Mouse (Mus musculus) fibroblast of lung, adult 2 months (primary cell): ENCODE data around the gene Pdxdc1.
"Not testable (repeated sequence)": the region's sequence is repeated elsewhere in the genome, so short reads cannot be mapped to it uniquely, and the experiment has no call there.

Source experiments
- DNase-seq: peaks from one replicate; pipeline ENCODE4 v3.0.0-alpha.2; 2011; ENCODE audit warnings: low read depth

Pdxdc1 gene

GRCm38 (mm10) chr16:13902888-13903483 lies at the start of gene Pdxdc1, which contains the start of gene Mpv17l:
TSS of gene Pdxdc1 (minus strand) at chr16:13903131.
TSS of gene Mpv17l (plus strand) at chr16:13903161.
- DNase-seq: peak; percentile 93

DNA sequence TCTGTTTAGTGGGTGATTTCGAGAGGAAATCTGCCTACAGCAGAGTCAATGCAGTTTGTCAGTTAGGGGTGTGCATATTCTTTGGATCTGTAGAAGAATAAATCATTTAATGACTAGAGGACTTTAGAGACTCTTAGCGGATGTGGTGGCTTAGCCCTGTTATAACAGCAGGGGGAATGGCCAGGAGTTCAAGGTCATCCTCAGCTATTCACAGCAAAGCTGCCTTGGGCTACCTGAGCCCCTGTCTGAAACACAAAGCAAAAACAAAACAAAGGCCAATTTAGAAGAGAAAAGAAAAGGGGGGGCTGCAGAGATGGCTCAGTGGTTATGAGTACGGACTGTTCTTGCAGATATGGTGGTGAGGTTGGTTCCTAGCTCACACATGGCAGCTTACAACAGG lies 48.3 kb upstream of the Pdxdc1 start:
- DNase-seq: no peak

DNA sequence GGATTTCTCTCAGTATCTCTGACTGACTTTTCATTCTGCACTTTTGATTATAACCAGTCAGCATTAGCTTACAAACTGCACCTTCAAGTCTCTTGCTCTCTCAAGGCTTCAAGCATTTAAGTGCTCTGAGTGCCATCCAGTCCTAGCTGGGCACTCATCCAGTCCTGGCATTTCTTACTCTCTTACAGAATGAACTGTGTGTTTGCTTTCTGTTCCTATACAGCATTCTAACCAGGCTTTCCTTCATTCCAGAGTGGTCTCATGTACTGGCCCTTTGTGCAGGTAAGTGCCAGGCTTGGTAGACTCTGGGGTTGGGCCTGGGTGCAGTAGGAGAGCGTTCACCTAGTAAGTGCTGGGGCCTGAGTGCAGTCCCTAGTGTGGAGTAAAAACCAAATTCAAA lies 43.4 kb upstream of the Pdxdc1 start:
- DNase-seq: no peak

GRCm38 (mm10) chr16:13945153-13945552 lies 42.2 kb upstream of the Pdxdc1 start:
- peak; percentile 17 for DNase-seq

DNA sequence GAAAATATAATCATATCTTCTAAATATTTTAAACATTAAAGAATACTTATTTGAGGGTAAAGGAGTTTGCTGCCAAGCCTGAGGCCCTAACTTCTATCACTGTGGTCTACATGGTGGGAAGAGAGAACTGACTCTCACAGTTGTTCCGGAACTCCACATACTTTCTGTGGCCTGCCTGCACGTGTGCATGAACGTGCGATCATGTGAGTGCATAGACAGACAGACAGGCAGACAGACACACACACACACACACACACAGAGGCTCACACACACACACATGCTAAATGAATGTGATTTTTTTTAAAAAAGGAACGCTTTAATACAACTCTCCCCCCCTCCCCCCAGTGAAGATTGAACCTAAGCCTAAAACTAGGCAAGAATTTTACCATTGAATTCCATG lies 41.8 kb upstream of the Pdxdc1 start:
- no peak for DNase-seq

GRCm38 (mm10) chr16:13944178-13944577 lies 41.2 kb upstream of the Pdxdc1 start:
- no peak for DNase-seq

- no peak for DNase-seq
Observed at GRCm38 (mm10) chr16:13940847-13941395, 38.0 kb upstream of the Pdxdc1 start.

DNA sequence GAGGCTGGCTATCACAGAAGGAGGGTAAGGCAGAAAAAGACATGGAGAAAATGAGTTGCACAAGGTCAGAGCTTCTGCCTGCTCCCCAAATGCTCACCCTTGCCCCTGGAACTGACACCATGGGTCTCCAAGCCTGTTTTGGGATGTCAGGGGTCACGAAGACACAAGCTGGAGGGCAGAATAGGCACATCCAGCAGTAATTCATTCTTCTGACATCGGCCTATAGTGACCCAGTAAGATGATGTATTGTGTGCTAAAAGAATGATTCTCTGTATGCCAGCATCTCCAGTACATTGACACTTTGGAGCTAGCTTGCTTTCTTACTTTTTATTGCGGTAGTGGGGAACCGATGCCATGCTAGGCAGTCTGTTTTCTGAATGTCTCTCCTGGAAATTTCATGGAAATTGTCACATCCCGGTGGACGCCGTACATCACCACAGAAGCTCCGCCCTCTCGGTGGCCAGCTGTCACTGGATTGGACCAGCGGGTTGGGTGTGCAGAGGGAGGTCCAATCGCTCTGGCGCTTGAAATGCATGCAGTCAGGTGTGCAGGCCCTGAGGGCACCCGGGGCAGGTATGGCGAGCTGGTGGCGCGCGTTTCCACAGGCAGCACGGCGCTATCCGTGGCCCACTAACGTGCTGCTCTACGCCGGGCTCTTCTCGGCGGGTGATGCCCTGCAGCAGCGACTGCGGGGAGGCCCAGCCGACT lies 37.4 kb upstream of the Pdxdc1 start:
- no peak for DNase-seq

- no peak for DNase-seq
Observed at GRCm38 (mm10) chr16:13927456-13928075, 24.6 kb upstream of the Pdxdc1 start.

GRCm38 (mm10) chr16:13922966-13923365 lies 20.0 kb upstream of the Pdxdc1 start:
- not testable (repeated sequence) for DNase-seq

DNA sequence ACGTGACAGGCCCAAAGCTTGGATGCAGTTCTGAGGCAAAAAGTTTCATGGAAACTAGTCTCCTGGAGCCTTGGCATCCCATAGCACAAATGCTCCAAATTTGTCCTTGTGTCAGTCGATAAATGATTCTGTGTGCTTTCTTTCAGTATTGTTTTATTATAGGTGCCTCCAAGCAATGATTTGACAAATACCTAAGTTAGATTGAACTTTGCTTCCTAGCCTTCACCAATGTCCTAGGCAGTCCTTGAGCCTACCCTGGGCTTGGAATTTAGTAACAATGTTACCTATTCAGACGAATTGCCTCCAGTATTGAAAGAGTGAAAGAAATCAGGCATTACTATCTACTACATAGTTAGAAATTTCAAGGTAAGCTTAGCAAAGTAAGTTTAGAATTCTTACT lies 19.6 kb upstream of the Pdxdc1 start:
- DNase-seq: not testable (repeated sequence)

GRCm38 (mm10) chr16:13921781-13922180 lies 18.9 kb upstream of the Pdxdc1 start:
- no peak for DNase-seq

- no peak for DNase-seq
Observed at GRCm38 (mm10) chr16:13921063-13921462, 18.1 kb upstream of the Pdxdc1 start.

- DNase-seq: no peak
Observed at GRCm38 (mm10) chr16:13920093-13920492, 17.2 kb upstream of the Pdxdc1 start.

DNA sequence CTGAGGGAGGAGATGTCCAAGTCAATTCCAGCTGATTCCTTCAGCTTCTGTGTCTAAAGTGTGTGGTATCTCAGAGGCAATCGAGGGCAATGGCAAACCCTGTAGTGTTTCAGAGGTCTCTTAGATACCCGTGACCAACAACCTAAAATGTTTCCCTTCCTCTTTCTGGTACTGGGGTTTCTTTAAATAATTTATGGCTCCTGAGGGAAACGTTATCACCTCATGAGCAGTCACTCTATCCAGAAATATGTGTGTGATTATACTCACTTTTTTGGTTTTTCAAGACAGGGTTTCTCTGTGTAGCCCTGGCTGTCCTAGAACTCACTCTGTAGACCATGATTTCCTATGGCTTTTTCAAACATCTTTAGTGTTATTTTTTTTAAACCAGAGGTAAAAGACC lies 4.4 kb upstream of the Pdxdc1 start:
- no peak for DNase-seq

DNA sequence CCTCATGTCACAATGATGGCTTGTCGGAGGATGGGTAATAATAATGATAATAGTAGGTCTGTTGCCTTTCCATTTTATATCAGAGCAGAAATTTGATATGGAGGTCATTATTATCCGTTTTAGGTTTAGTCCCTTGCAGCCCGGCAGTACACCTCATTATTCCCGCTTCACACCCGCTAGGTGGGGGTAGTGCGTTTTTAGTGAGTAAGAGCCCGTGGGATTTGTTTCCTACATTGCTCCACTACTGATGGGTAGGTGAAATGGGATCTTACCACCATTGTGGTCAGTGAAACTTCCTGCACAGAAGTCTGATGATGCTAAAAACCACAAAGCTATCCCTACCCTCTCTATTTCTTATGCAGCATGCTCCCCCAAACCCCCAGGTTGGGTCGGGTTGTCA lies 557 bp upstream of the Pdxdc1 start:
- peak; percentile 89 for DNase-seq

DNA sequence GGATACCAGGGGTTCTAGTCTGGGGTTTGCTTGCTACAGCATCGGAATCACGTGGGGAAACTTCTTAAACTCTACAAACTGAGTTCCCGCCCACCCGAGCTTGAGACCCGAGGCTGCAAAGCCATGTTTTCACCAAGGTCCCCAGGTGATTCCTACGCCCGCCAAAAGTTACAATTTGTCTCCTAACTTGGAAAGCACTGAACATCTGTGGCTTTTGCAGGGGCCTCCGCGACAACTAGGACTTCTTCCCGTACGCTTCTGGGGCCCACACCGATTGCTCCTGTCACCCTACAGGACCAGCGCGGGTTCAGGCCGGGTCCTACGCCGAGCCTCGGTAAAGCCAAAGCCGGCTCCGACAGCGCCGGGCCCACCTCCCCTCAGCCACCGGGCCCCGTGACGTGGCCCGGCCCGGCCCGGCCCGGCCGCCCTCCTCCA lies 517 bp downstream of the Pdxdc1 start:
- no peak for DNase-seq

- no peak for DNase-seq
Observed at GRCm38 (mm10) chr16:13898981-13899380, 4.0 kb downstream of the Pdxdc1 start.

DNA sequence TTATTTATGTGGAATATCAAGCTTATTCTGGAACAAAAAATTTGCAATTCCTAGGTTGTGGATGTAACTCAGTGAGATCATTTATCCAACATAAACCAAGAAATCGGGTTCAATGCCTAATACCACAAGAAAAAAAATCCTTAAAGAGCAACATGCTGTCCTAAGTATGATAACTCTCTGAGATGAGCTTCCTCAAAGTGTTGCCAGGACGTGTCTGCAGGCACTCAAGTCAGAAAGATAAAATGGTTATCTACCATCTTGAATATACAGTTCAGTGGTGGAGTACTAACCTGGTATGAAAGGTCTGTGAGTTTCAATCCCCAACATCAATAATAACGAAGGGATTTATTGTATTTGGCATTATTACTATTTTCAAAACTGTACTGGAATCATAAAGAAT lies 6.6 kb downstream of the Pdxdc1 start:
- no peak for DNase-seq

DNA sequence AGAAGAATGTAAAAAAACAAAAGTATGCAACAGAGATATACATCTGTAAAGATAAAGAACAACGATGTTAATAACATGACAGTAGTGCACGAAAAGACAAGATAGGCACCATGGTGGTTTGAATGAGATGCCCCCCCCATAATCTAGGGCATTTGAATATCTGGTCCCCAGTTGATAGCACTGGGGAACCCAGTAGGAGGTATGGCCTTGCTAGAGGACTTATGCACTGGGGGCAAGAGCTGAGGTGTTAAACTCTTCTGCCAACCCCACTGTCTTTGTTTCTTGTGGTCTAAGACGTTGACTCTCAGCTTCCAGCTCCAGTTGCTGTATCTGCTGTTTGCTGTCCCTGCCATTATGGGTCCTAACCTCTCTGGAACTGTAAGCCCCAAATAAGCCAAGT lies 7.2 kb downstream of the Pdxdc1 start:
- DNase-seq: no peak

DNA sequence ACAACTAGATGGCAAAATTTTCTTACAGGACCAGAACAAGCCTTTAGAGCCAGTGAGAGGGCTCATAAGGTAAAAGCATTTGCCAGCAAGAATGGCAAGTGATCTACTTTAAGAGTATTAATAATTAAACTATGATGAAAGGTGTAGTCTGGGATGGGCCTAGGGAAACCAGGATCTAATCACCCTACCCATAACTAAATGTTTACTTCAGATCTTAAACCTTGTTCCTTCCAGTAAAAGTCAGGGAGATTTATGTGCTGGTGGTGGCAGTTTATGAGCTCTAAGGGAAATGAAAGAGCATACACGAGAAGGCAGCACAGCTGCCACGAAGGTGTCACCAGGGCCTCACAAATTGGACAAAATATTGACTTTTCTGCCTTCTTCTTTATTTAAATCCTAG lies 8.8 kb downstream of the Pdxdc1 start:
- DNase-seq: no peak

DNA sequence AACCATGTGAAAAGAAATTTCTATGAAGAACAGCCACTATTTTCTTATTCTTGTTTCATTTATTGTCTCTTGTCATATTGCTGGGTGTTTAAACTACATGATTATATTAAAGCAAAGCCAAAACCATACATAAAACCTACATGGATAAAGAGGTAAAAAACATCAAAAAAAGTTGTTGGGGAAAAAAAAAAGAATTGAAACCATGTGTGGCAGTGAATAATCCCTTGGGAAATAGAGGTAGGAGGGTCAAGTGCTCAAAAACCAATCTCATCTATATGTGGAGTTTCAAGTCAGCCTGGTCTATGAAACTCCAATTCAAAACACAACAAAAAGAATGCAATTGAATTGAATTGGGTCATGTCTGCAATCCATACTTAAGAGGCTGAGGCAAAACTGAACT lies 10.1 kb downstream of the Pdxdc1 start:
- DNase-seq: no peak

- DNase-seq: no peak
Observed at GRCm38 (mm10) chr16:13890449-13890848, 12.5 kb downstream of the Pdxdc1 start.
